Mouse (Mus musculus): ENCODE measurements around the gene Sebox. TPM values are rescaled to one million over a fixed set of nuclear protein-coding genes. Genes with fewer than 3 reads are reported as not detected.

Sebox gene
- total and polyA plus RNA-seq, 2 experiments from 2014 or later, result 0.14 TPM; not detected in 1

- DNase-seq (peak; percentile 95), ATAC-seq (peak; percentile 98)
- Histone ChIP-seq H3K9ac (peak within 1 kb of the TSS; percentile 99), H3K9me3 (ENCODE audit: low read length) (no peaks in the 10 kb centered on the region), H3K27ac (ENCODE audit: low read depth, low read length) (peak within 1 kb of the TSS; percentile 87), H3K36me3 (ENCODE audit: insufficient read depth) (peaks cover 44% of the 10 kb centered on the region), H3K4me3 (ENCODE audit: low read depth, low read length) (peak within 1 kb of the TSS; percentile 99), H3K4me1 (ENCODE audit: insufficient read depth) (peaks cover 14% of the 10 kb centered on the region; the same call in 1 of the 2 replicates), H3K4me2 (ENCODE audit: low read depth) (peak within 1 kb of the TSS; percentile 92), H3K27me3 (ENCODE audit: insufficient read depth, low read length) (no peaks in the 10 kb centered on the region)
- WGBS, result under 1% methylated on average over 67 of the region's 67 CpGs
- no peak for TF ChIP-seq CTCF (IDR thresholded peaks at IDR 0.05; ENCODE audit: low read depth)
Observed at GRCm38 (mm10) chr11:78512025-78512957, 9.0 kb downstream of the Sebox start, which contains the start of the genes Tmem199 and Poldip2. Gene Tmem199, minus strand, starts transcription at chr11:78512172. Gene Poldip2, plus strand, starts transcription at chr11:78512193.

- Histone ChIP-seq H3K27ac (ENCODE audit: low read depth, low read length) (no peak overlapping the region), H3K4me1 (ENCODE audit: insufficient read depth) (peaks cover 14% of the 10 kb centered on the region; the same call in 1 of the 2 replicates), H3K27me3 (ENCODE audit: insufficient read depth, low read length) (no peaks in the 10 kb centered on the region), H3K4me2 (ENCODE audit: low read depth) (peak overlapping the region; percentile 92), H3K9ac (peak overlapping the region; percentile 99), H3K4me3 (ENCODE audit: low read depth, low read length) (peak overlapping the region; percentile 99), H3K36me3 (ENCODE audit: insufficient read depth) (peaks cover 44% of the 10 kb centered on the region), H3K9me3 (ENCODE audit: low read length) (no peaks in the 10 kb centered on the region)
- 74% methylated on average over 3 of the region's 3 CpGs for WGBS
- DNase-seq, result no peak
- no peak for TF ChIP-seq CTCF (IDR thresholded peaks at IDR 0.05; ENCODE audit: low read depth)
- ATAC-seq, result no peak
Observed at GRCm38 (mm10) chr11:78513106-78513790, 10.0 kb downstream of the Sebox start.

GRCm38 (mm10) chr11:78515549-78516325 is 12.5 kb downstream of the Sebox start:
- Histone ChIP-seq H3K27me3 (ENCODE audit: insufficient read depth, low read length) (no peaks in the 10 kb centered on the region), H3K27ac (ENCODE audit: low read depth, low read length) (no peak overlapping the region), H3K36me3 (ENCODE audit: insufficient read depth) (peaks cover 56% of the 10 kb centered on the region), H3K9me3 (ENCODE audit: low read length) (no peaks in the 10 kb centered on the region), H3K9ac (no peak overlapping the region), H3K4me2 (ENCODE audit: low read depth) (no peak overlapping the region), H3K4me3 (ENCODE audit: low read depth, low read length) (no peak overlapping the region), H3K4me1 (ENCODE audit: insufficient read depth) (peaks cover 14% of the 10 kb centered on the region; the same call in 1 of the 2 replicates)
- DNase-seq (no peak), ATAC-seq (no peak)
- WGBS, result 62% methylated on average over 2 of the region's 2 CpGs
- TF ChIP-seq CTCF (IDR thresholded peaks at IDR 0.05; ENCODE audit: low read depth), result peak; percentile 23; the same call in 1 of the 2 replicates

- Histone ChIP-seq H3K27ac (ENCODE audit: low read depth, low read length) (no peak overlapping the region), H3K4me1 (ENCODE audit: insufficient read depth) (no peaks in the 10 kb centered on the region), H3K27me3 (ENCODE audit: insufficient read depth, low read length) (no peaks in the 10 kb centered on the region), H3K9ac (no peak overlapping the region), H3K4me3 (ENCODE audit: low read depth, low read length) (no peak overlapping the region), H3K9me3 (ENCODE audit: low read length) (no peaks in the 10 kb centered on the region), H3K4me2 (ENCODE audit: low read depth) (no peak overlapping the region), H3K36me3 (ENCODE audit: insufficient read depth) (peaks cover 88% of the 10 kb centered on the region)
- 82% methylated on average over 10 of the region's 10 CpGs for WGBS
- DNase-seq, result no peak
- no peak for ATAC-seq
- TF ChIP-seq CTCF (IDR thresholded peaks at IDR 0.05; ENCODE audit: low read depth), result no peak
Observed at GRCm38 (mm10) chr11:78518931-78519330, 15.7 kb downstream of the Sebox start.

DNA sequence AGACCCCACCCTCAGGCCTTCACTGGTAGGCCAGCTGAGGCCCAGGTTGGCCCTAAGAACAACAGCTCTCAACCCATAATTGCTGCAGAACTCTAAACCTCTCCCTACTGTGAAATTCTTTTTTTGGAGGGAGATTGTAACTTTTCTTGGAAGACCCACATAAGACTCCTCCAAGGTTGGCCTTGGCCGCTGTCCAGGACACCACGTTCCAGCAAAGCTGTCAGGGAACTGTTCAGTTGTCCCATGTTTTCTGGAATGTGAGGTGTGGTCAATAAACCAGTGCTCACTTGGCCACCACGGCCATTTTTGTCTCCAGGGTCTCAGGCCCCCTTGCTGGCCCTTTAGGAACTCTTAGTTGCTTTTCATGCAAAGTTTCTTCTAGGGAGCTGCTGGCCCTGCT is 18.6 kb downstream of the Sebox start:
- ATAC-seq (no peak), DNase-seq (no peak)
- Histone ChIP-seq H3K9ac (no peak overlapping the region), H3K4me1 (ENCODE audit: insufficient read depth) (no peaks in the 10 kb centered on the region), H3K36me3 (ENCODE audit: insufficient read depth) (peaks cover 91% of the 10 kb centered on the region), H3K4me2 (ENCODE audit: low read depth) (no peak overlapping the region), H3K27me3 (ENCODE audit: insufficient read depth, low read length) (no peaks in the 10 kb centered on the region), H3K9me3 (ENCODE audit: low read length) (no peaks in the 10 kb centered on the region), H3K4me3 (ENCODE audit: low read depth, low read length) (no peak overlapping the region), H3K27ac (ENCODE audit: low read depth, low read length) (no peak overlapping the region)
- no peak for TF ChIP-seq CTCF (IDR thresholded peaks at IDR 0.05; ENCODE audit: low read depth)
- WGBS, result 88% methylated on average over 3 of the region's 3 CpGs

DNA sequence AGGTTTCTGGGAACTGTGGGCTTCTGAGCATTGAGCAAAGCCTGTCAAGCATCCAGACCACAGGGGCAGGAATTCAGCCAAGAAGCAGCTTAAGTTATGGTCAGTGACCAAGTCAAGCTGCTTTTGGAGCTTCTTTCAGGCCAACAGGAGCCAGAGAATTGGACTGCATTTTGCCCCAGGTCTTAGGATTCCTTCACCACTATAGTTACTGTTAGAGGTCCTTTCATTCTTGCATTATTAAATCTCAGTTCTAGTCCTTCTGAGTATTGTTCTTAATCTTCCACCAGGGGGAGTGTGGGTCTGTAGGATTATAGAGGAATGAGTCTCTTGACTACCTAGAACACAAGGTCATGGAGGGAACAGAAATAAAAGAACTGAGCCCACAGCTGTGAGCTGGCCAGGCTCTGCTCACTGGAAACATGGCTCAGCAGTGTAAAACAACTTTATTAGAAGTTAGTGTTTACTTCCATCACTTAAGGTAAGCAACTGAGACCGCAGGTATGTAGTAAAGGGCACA is 19.3 kb downstream of the Sebox start:
- H3K4me2 ChIP-seq (ENCODE audit: low read depth), result no peak overlapping the region
- H3K27me3 ChIP-seq (ENCODE audit: insufficient read depth, low read length), result no peaks in the 10 kb centered on the region
- ATAC-seq (no peak), DNase-seq (no peak)
- WGBS, result 96% methylated on average over 1 of the region's 1 CpGs
- no peaks in the 10 kb centered on the region for H3K4me1 ChIP-seq (ENCODE audit: insufficient read depth)
- no peak overlapping the region for H3K27ac ChIP-seq (ENCODE audit: low read depth, low read length)
- TF ChIP-seq CTCF (IDR thresholded peaks at IDR 0.05; ENCODE audit: low read depth), result peak; percentile 58
- H3K9me3 ChIP-seq (ENCODE audit: low read length), result no peaks in the 10 kb centered on the region
- H3K36me3 ChIP-seq (ENCODE audit: insufficient read depth), result peaks cover 96% of the 10 kb centered on the region
- H3K9ac ChIP-seq, result no peak overlapping the region
- no peak overlapping the region for H3K4me3 ChIP-seq (ENCODE audit: low read depth, low read length)
